Mouse (Mus musculus) cortical plate, adult 2 months (tissue): Measurements from ENCODE around the gene 1700014D04Rik.

ENCODE experiments used
- CTCF ChIP-seq: fragments of 200-500 bp; IDR thresholded peaks from 2 replicates; pipeline ENCODE4 v1.5.1; 2011; ENCODE audit warnings: mild to moderate bottlenecking, control low read depth, low read length; ENCODE audit not compliant: insufficient read depth; ENCODE audit errors: extremely low read depth
- POLR2A ChIP-seq: fragments of 200-500 bp; IDR thresholded peaks from 2 replicates; pipeline ENCODE4 v1.6.1; 2011; ENCODE audit warnings: mild to moderate bottlenecking, low read length, control low read depth; ENCODE audit not compliant: insufficient read depth; ENCODE audit errors: extremely low read depth

DNA sequence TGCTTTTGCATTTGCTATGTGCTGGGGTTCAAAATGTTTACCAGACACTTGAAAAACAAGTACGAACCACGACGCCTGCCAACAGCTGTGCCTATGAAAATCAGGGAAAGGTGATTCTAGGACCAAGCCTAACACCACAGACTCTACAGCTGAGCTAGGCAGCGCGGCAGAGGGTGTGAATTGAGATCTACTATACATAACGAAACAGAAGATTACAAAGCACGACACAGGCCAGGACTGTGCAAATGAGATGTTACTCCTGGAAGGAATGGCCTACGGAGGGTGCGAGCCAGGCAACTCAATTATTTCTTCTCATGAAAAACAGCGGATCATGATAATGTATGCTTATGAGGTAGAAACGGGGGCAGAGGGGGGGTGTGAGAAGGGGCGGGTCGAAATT lies 22.0 kb upstream of the 1700014D04Rik start:
- TF ChIP-seq POLR2A (no peak), CTCF (no peak)
